Mouse (Mus musculus): ENCODE measurements around the gene Apol9a. TPM values are rescaled to one million over a fixed set of nuclear protein-coding genes. Genes with fewer than 3 reads are reported as not detected.
"Not testable (repeated sequence)": the region's sequence is repeated elsewhere in the genome, so short reads cannot be mapped to it uniquely, and the experiment has no call there.

The Apol9a gene
- not detected in 2 replicates for polyA plus RNA-seq (2014; fragmentation: Nextera tagmentation; extraction: Ambion mirVana)

DNA sequence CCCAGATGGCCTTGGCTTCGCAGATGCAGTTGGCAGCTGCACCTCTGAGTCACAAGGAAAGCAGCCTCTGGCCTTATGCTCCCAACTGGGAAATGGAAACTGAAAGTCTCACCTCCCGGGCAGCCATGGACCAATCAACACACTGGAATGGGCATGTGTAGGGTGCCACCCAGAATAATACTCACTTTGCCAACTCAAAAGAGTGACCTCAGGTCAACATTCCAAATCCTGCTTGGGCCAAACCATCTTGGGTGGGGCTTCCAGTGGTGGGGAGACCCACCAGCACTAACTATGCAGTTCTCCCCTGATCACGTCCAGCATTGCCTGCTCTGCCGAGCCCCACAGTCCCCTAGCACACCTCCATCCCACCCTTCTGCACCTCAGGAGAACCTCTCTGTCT, at the start of gene Apol9a:
Gene Apol9a, minus strand, starts transcription at position 101 of the 400 bp plus-strand sequence.
- not testable (repeated sequence) for H3K4me2 ChIP-seq (ENCODE audit: low read length); ATAC-seq; H3K27me3 ChIP-seq (replicated peaks; ENCODE audit: control insufficient read depth, insufficient read depth, low read length); DNase-seq (ENCODE audit: low spot score); H3K4me1 ChIP-seq (ENCODE audit: control insufficient read depth, insufficient read depth, low read length); H3K9ac ChIP-seq (ENCODE audit: low read length); H3K27ac ChIP-seq (ENCODE audit: low read depth, low read length); H3K9me3 ChIP-seq (replicated peaks; ENCODE audit: control insufficient read depth, low read length); H3K4me3 ChIP-seq (ENCODE audit: low read depth, low read length); H3K36me3 ChIP-seq (ENCODE audit: control insufficient read depth, insufficient read depth, low read length)
- WGBS = 100% methylated on average over 2 of the region's 4 CpGs

- H3K4me3 ChIP-seq (ENCODE audit: low read depth, low read length); ATAC-seq; H3K27me3 ChIP-seq (replicated peaks; ENCODE audit: control insufficient read depth, insufficient read depth, low read length); H3K4me1 ChIP-seq (ENCODE audit: control insufficient read depth, insufficient read depth, low read length); H3K36me3 ChIP-seq (ENCODE audit: control insufficient read depth, insufficient read depth, low read length); H3K27ac ChIP-seq (ENCODE audit: low read depth, low read length); H3K9me3 ChIP-seq (replicated peaks; ENCODE audit: control insufficient read depth, low read length); DNase-seq (ENCODE audit: low spot score); H3K4me2 ChIP-seq (ENCODE audit: low read length); H3K9ac ChIP-seq (ENCODE audit: low read length): not testable (repeated sequence)
- WGBS = 49% methylated on average over 10 of the region's 10 CpGs
Observed at GRCm38 (mm10) chr15:77449927-77450326, 39.0 kb upstream of the Apol9a start.

DNA sequence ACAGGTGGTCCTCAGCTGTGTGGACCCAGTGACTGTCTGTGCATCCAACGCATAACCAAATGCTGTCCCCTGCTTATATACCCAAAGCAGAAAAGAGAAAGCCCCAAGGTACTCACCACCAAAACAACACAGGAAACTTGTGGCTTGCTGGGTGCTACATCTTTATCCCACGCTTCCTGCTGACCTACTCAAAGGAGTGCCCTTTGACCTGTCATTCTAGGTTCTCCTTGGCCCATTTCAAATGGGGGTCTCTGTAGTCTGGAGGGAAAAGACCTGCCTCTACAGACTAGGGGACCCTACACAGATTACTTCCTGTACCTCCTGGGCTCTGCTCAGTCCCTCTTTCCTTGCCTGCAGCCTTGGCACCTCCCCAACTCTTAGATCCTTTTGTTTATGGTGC, 36.5 kb upstream of the Apol9a start, which contains the start of gene Apol7b:
Gene Apol7b, minus strand, starts transcription at position 101 of the 400 bp plus-strand sequence.
- not testable (repeated sequence) for H3K9ac ChIP-seq (ENCODE audit: low read length); H3K27ac ChIP-seq (ENCODE audit: low read depth, low read length); H3K4me1 ChIP-seq (ENCODE audit: control insufficient read depth, insufficient read depth, low read length); H3K9me3 ChIP-seq (replicated peaks; ENCODE audit: control insufficient read depth, low read length); ATAC-seq; H3K36me3 ChIP-seq (ENCODE audit: control insufficient read depth, insufficient read depth, low read length); H3K4me3 ChIP-seq (ENCODE audit: low read depth, low read length); H3K27me3 ChIP-seq (replicated peaks; ENCODE audit: control insufficient read depth, insufficient read depth, low read length); DNase-seq (ENCODE audit: low spot score); H3K4me2 ChIP-seq (ENCODE audit: low read length)
- WGBS = 86% methylated on average over 2 of the region's 2 CpGs

DNA sequence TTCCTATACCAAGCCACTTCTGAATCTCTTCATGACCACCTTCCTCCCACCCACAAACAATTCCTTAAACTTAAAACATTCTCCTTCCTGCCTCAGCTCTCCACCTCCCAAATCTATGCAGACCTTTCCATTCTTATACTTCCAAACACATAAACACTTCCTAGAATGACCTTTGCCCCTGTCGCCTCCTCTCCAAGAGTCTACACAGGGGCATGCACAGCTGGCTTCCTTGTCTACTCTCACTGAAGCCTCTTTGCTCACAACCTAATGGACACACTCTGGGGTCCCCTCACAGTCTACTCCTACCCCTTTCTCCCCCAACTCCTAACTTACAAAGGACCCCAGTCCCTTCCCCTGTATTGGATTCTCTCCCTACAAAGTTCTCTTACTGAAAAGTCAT, 34.7 kb upstream of the Apol9a start:
- H3K9me3 ChIP-seq (replicated peaks; ENCODE audit: control insufficient read depth, low read length); H3K36me3 ChIP-seq (ENCODE audit: control insufficient read depth, insufficient read depth, low read length); H3K9ac ChIP-seq (ENCODE audit: low read length); H3K27me3 ChIP-seq (replicated peaks; ENCODE audit: control insufficient read depth, insufficient read depth, low read length); H3K4me3 ChIP-seq (ENCODE audit: low read depth, low read length); H3K27ac ChIP-seq (ENCODE audit: low read depth, low read length); ATAC-seq; DNase-seq (ENCODE audit: low spot score); H3K4me1 ChIP-seq (ENCODE audit: control insufficient read depth, insufficient read depth, low read length); H3K4me2 ChIP-seq (ENCODE audit: low read length): not testable (repeated sequence)
- WGBS = 90% methylated on average over 1 of the region's 1 CpGs

DNA sequence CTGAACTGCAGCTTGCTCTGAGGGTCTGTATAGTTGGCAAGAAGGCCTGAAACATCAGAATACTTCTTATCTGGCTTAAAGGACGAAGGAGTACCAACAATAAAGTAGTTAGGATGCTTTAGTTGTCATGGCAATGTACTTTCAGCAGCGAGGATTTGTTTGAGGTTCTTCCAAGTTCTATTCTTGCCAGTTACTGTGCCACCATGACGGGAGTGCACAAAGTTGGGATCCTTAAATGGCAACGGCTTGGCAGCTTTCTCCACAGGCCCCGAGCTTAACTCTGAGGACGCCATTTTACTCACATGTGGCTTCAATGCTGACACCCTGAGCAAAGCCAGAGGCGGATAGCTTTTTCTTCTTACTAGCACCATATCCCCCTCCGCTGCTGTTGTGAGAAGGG, 33.8 kb upstream of the Apol9a start:
- peak; percentile 45 for DNase-seq (ENCODE audit: low spot score)
- not testable (repeated sequence) for H3K27ac ChIP-seq (ENCODE audit: low read depth, low read length); H3K9me3 ChIP-seq (replicated peaks; ENCODE audit: control insufficient read depth, low read length); H3K4me3 ChIP-seq (ENCODE audit: low read depth, low read length); H3K36me3 ChIP-seq (ENCODE audit: control insufficient read depth, insufficient read depth, low read length); H3K4me1 ChIP-seq (ENCODE audit: control insufficient read depth, insufficient read depth, low read length); ATAC-seq; H3K4me2 ChIP-seq (ENCODE audit: low read length); H3K9ac ChIP-seq (ENCODE audit: low read length); H3K27me3 ChIP-seq (replicated peaks; ENCODE audit: control insufficient read depth, insufficient read depth, low read length)
- WGBS = 74% methylated on average over 8 of the region's 8 CpGs

GRCm38 (mm10) chr15:77428690-77429448, 17.9 kb upstream of the Apol9a start:
- not testable (repeated sequence) for H3K4me1 ChIP-seq (ENCODE audit: control insufficient read depth, insufficient read depth, low read length); H3K4me3 ChIP-seq (ENCODE audit: low read depth, low read length); H3K9ac ChIP-seq (ENCODE audit: low read length); ATAC-seq; H3K27ac ChIP-seq (ENCODE audit: low read depth, low read length); H3K4me2 ChIP-seq (ENCODE audit: low read length); H3K36me3 ChIP-seq (ENCODE audit: control insufficient read depth, insufficient read depth, low read length); H3K9me3 ChIP-seq (replicated peaks; ENCODE audit: control insufficient read depth, low read length); DNase-seq (ENCODE audit: low spot score); H3K27me3 ChIP-seq (replicated peaks; ENCODE audit: control insufficient read depth, insufficient read depth, low read length)
- 70% methylated on average over 8 of the region's 10 CpGs for WGBS

- not testable (repeated sequence) for H3K27me3 ChIP-seq (replicated peaks; ENCODE audit: control insufficient read depth, insufficient read depth, low read length); H3K4me2 ChIP-seq (ENCODE audit: low read length); DNase-seq (ENCODE audit: low spot score); ATAC-seq; H3K27ac ChIP-seq (ENCODE audit: low read depth, low read length); H3K36me3 ChIP-seq (ENCODE audit: control insufficient read depth, insufficient read depth, low read length); H3K9me3 ChIP-seq (replicated peaks; ENCODE audit: control insufficient read depth, low read length); H3K4me1 ChIP-seq (ENCODE audit: control insufficient read depth, insufficient read depth, low read length); H3K9ac ChIP-seq (ENCODE audit: low read length); H3K4me3 ChIP-seq (ENCODE audit: low read depth, low read length)
- 88% methylated on average over 3 of the region's 7 CpGs for WGBS
Observed at GRCm38 (mm10) chr15:77422925-77423324, 12.0 kb upstream of the Apol9a start.

- H3K27ac ChIP-seq (ENCODE audit: low read depth, low read length); DNase-seq (ENCODE audit: low spot score); ATAC-seq; H3K9ac ChIP-seq (ENCODE audit: low read length); H3K4me1 ChIP-seq (ENCODE audit: control insufficient read depth, insufficient read depth, low read length); H3K36me3 ChIP-seq (ENCODE audit: control insufficient read depth, insufficient read depth, low read length); H3K4me3 ChIP-seq (ENCODE audit: low read depth, low read length); H3K9me3 ChIP-seq (replicated peaks; ENCODE audit: control insufficient read depth, low read length); H3K4me2 ChIP-seq (ENCODE audit: low read length); H3K27me3 ChIP-seq (replicated peaks; ENCODE audit: control insufficient read depth, insufficient read depth, low read length): not testable (repeated sequence)
- no CpG with 5 or more reads among the region's 3 CpGs for WGBS
Observed at GRCm38 (mm10) chr15:77419657-77420056, 8.7 kb upstream of the Apol9a start.

DNA sequence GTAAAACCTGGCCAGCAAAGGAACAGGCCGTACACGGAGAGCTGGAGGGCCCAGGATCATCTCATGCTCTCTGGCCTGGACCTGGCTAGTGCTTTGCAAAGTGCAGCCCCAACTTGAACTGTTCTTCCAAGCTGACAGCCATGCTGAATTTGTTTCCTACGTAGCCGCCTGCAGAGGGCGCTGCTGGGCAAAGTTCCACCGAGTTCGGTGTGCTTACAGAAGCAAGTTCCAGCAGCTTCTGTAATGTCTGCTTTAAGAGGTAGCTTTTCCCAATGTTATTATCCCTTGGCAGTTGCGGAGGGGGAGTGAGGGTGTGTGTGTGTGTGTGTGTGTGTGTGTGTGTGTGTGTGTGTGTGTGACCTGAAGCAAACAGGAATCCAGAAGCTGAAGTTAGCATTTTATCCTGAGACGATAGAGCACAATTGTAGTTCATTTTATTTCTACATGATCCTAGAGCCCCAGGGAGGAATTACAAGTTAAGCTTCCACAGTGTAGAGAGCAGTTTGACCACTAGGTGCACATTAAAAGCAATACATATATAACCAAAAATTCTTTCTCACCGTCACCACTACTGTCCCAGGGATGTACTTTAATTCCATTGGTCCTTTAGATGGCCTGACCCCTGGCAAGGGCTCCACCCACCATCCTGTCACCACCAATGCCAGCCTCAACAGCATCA, 5.9 kb upstream of the Apol9a start:
- WGBS = 42% methylated on average over 2 of the region's 10 CpGs
- not testable (repeated sequence) for H3K9me3 ChIP-seq (replicated peaks; ENCODE audit: control insufficient read depth, low read length); H3K4me2 ChIP-seq (ENCODE audit: low read length); H3K9ac ChIP-seq (ENCODE audit: low read length); H3K36me3 ChIP-seq (ENCODE audit: control insufficient read depth, insufficient read depth, low read length); H3K27ac ChIP-seq (ENCODE audit: low read depth, low read length); H3K27me3 ChIP-seq (replicated peaks; ENCODE audit: control insufficient read depth, insufficient read depth, low read length); H3K4me1 ChIP-seq (ENCODE audit: control insufficient read depth, insufficient read depth, low read length); ATAC-seq; H3K4me3 ChIP-seq (ENCODE audit: low read depth, low read length); DNase-seq (ENCODE audit: low spot score)
